Mouse (Mus musculus): ENCODE measurements at regions not wholly inside any gene's neighbourhood (a gene's known extent, or its start where the extent isn't known, plus 50 kb on each side); places are given as distances from the start of the nearest gene placed in this dataset.

DNA sequence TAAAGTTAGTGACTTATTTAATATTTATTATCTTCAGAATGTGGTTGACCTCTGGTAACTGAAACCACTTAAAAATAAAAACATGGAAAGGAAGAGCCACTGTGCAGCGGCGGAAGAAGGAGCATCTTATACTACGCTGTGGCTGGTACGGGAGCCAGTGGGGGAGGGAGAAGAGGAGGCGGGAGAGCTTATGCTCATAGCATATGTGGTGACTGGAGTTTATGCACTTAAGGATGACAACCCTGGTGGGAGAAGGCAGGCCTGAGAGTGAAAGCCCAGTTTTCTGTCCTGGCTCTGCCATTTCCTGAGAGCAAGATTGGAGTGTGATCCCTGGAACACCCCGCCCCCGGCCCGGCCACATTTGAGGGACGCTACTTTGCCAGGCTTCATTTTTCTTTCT lies 145.5 kb downstream of the Tsen15 start:
- TF ChIP-seq POLR2A (IDR thresholded peaks at IDR 0.05; ENCODE audit: insufficient read length, low read depth) (no peak), E2F4 (IDR thresholded peaks at IDR 0.05; ENCODE audit: insufficient read depth) (no peak)
